Mouse (Mus musculus) MEL (cell line): Measurements from ENCODE around the gene Ap1b1. TPM values are rescaled to one million over a fixed set of nuclear protein-coding genes. Genes with fewer than 3 reads are reported as not detected.

ENCODE experiments used
- DNase-seq: peaks from one replicate; pipeline ENCODE4 v3.0.0; 2011; ENCODE audit warnings: low read depth, low spot score
- H3K27ac ChIP-seq: 2 replicates; pipeline ENCODE4 v1.5.1; 2012; ENCODE audit warnings: low read depth, mild to moderate bottlenecking, control low read depth, low read length, moderate library complexity; ENCODE audit not compliant: control insufficient read depth
- H3K27me3 ChIP-seq, 2 experiments: fragments of 150-350 bp in 1 of 2; sonication (generic) in 1 of 2; 2 replicates each; pipeline ENCODE4 v1.6.1; 2012; ENCODE audit warnings: low read length in 2 of 2, mild to moderate bottlenecking in 2 of 2, improper control_type of control experiment in 1 of 2, moderate library complexity in 1 of 2; ENCODE audit not compliant: insufficient read depth in 2 of 2, control insufficient read depth in 1 of 2
- H3K36me3 ChIP-seq, 2 experiments: 2 replicates each; pipeline ENCODE4 v1.6.1; 2012 to 2014; ENCODE audit warnings: low read length in 2 of 2, improper control_type of control experiment in 1 of 2, inconsistent platforms in 1 of 2, mild to moderate bottlenecking in 1 of 2; ENCODE audit not compliant: insufficient read depth in 2 of 2, control insufficient read depth in 1 of 2
- H3K4me1 ChIP-seq, 2 experiments: fragments of 150-350 bp in 1 of 2; sonication (generic) in 1 of 2; 2 replicates each; pipeline ENCODE4 v1.6.1; 2012; ENCODE audit warnings: low read length in 2 of 2, improper control_type of control experiment in 1 of 2, mild to moderate bottlenecking in 1 of 2; ENCODE audit not compliant: insufficient read depth in 2 of 2, control insufficient read depth in 1 of 2
- H3K4me3 ChIP-seq, 2 experiments: fragments of 150-350 bp in 1 of 2; sonication (generic) in 1 of 2; 2 replicates each; pipeline ENCODE4 v1.5.1; 2012; ENCODE audit warnings: low read depth in 2 of 2, low read length in 2 of 2, mild to moderate bottlenecking in 2 of 2, moderate library complexity in 2 of 2, control low read depth in 1 of 2, improper control_type of control experiment in 1 of 2; ENCODE audit not compliant: control insufficient read depth in 1 of 2, insufficient read depth in 1 of 2
- H3K79me2 ChIP-seq: 2 replicates; pipeline ENCODE4 v1.6.1; 2012; ENCODE audit warnings: mild to moderate bottlenecking, low read length, moderate library complexity; ENCODE audit not compliant: control insufficient read depth, poor library complexity, insufficient read depth
- H3K9ac ChIP-seq: 2 replicates; pipeline ENCODE4 v1.6.1; 2012; ENCODE audit warnings: low read depth, mild to moderate bottlenecking, control low read depth, low read length, moderate library complexity; ENCODE audit not compliant: control insufficient read depth, poor library complexity, severe bottlenecking
- H3K9me3 ChIP-seq: fragments of 150-350 bp; sonication (generic); replicated peaks from 2 replicates; pipeline ENCODE4 v1.6.1; 2012; ENCODE audit warnings: mild to moderate bottlenecking, low read length, improper control_type of control experiment, moderate library complexity; ENCODE audit not compliant: insufficient read depth
- BHLHE40 ChIP-seq: IDR thresholded peaks from 2 replicates; pipeline ENCODE4 v1.6.1; 2012; ENCODE audit warnings: low read depth, mild to moderate bottlenecking, inconsistent platforms, low read length, improper control_type of control experiment, borderline replicate concordance
- CHD1 ChIP-seq: IDR thresholded peaks from 2 replicates; pipeline ENCODE4 v1.6.1; 2012; ENCODE audit warnings: low read depth, mild to moderate bottlenecking, inconsistent platforms, low read length, improper control_type of control experiment
- CTCF ChIP-seq, 3 experiments: IDR thresholded peaks in 2 of 3; conservative IDR thresholded peaks in 1 of 3; 2 replicates each; pipeline ENCODE4 v1.5.1; 2011 to 2012; ENCODE audit warnings: low read length in 3 of 3, low read depth in 2 of 3, mild to moderate bottlenecking in 2 of 3, improper control_type of control experiment in 1 of 3, inconsistent platforms in 1 of 3, mixed read lengths in 1 of 3, moderate library complexity in 1 of 3; ENCODE audit not compliant: control insufficient read depth in 1 of 3, insufficient read depth in 1 of 3, poor library complexity in 1 of 3, severe bottlenecking in 1 of 3
- EP300 ChIP-seq, 2 experiments: IDR thresholded peaks; 2 replicates each; pipeline ENCODE4 v1.6.1; 2011; ENCODE audit warnings: improper control_type of control experiment in 2 of 2, low read length in 2 of 2, low read depth in 1 of 2, mild to moderate bottlenecking in 1 of 2
- ETS1 ChIP-seq: IDR thresholded peaks from 2 replicates; pipeline ENCODE4 v1.6.1; 2012; ENCODE audit warnings: low read depth, mild to moderate bottlenecking, inconsistent platforms, low read length, improper control_type of control experiment, moderate library complexity
- GABPA ChIP-seq: IDR thresholded peaks from 2 replicates; pipeline ENCODE4 v1.6.1; 2012; ENCODE audit warnings: low read depth, mild to moderate bottlenecking, inconsistent platforms, low read length, improper control_type of control experiment, moderate library complexity
- HCFC1 ChIP-seq: IDR thresholded peaks from 2 replicates; pipeline ENCODE4 v1.6.1; 2012; ENCODE audit warnings: low read depth, mild to moderate bottlenecking, inconsistent platforms, low read length, improper control_type of control experiment, moderate library complexity
- MAFK ChIP-seq: IDR thresholded peaks from 2 replicates; pipeline ENCODE4 v1.6.1; 2011; ENCODE audit warnings: low read depth, mild to moderate bottlenecking, low read length, improper control_type of control experiment, borderline replicate concordance
- MAX ChIP-seq: IDR thresholded peaks from 2 replicates; pipeline ENCODE4 v1.6.1; 2011; ENCODE audit warnings: low read length, improper control_type of control experiment
- MAZ ChIP-seq: IDR thresholded peaks from 2 replicates; pipeline ENCODE4 v1.6.1; 2012; ENCODE audit warnings: low read depth, mild to moderate bottlenecking, inconsistent platforms, low read length, improper control_type of control experiment
- MXI1 ChIP-seq: IDR thresholded peaks from 2 replicates; pipeline ENCODE4 v1.6.1; 2011; ENCODE audit warnings: mild to moderate bottlenecking, low read depth, low read length, improper control_type of control experiment
- NELFE ChIP-seq: IDR thresholded peaks from 2 replicates; pipeline ENCODE4 v1.6.1; 2011; ENCODE audit warnings: low read depth, low read length, improper control_type of control experiment
- POLR2A ChIP-seq, 2 experiments: IDR thresholded peaks; 2 replicates each; pipeline ENCODE4 v1.6.1; 2011 to 2012; ENCODE audit warnings: low read length in 2 of 2, mild to moderate bottlenecking in 2 of 2, control low read depth in 1 of 2, improper control_type of control experiment in 1 of 2, low read depth in 1 of 2, moderate library complexity in 1 of 2; ENCODE audit not compliant: control insufficient read depth in 1 of 2, insufficient read depth in 1 of 2, poor library complexity in 1 of 2
- POLR2AphosphoS2 ChIP-seq: IDR thresholded peaks from 2 replicates; pipeline ENCODE4 v1.6.1; 2011; ENCODE audit warnings: low read length, improper control_type of control experiment
- POLR2AphosphoS5 ChIP-seq: IDR thresholded peaks from 2 replicates; pipeline ENCODE4 v1.6.1; 2012; ENCODE audit warnings: low read depth, borderline replicate concordance, mild to moderate bottlenecking, inconsistent platforms, low read length, moderate library complexity, mixed read lengths
- RAD21 ChIP-seq: IDR thresholded peaks from 2 replicates; pipeline ENCODE4 v1.6.1; 2011; ENCODE audit warnings: mild to moderate bottlenecking, low read depth, low read length, improper control_type of control experiment
- RCOR1 ChIP-seq: IDR thresholded peaks from 2 replicates; pipeline ENCODE4 v1.6.1; 2012; ENCODE audit warnings: low read depth, mild to moderate bottlenecking, inconsistent platforms, low read length, improper control_type of control experiment
- SIN3A ChIP-seq: IDR thresholded peaks from 2 replicates; pipeline ENCODE4 v1.6.1; 2012; ENCODE audit warnings: low read length, improper control_type of control experiment, inconsistent platforms
- SMC3 ChIP-seq: IDR thresholded peaks from 2 replicates; pipeline ENCODE4 v1.6.1; 2011; ENCODE audit warnings: low read depth, low read length, improper control_type of control experiment
- TAL1 ChIP-seq: IDR thresholded peaks from 2 replicates; pipeline ENCODE4 v1.6.1; 2012; ENCODE audit warnings: mild to moderate bottlenecking, inconsistent platforms, low read length, moderate library complexity, mixed read lengths
- TBP ChIP-seq: IDR thresholded peaks from 2 replicates; pipeline ENCODE4 v1.8.0; 2011; ENCODE audit warnings: low read depth, low read length, improper control_type of control experiment
- TCF12 ChIP-seq: IDR thresholded peaks from 2 replicates; pipeline ENCODE4 v1.6.1; 2014; ENCODE audit warnings: low read depth, mild to moderate bottlenecking, inconsistent platforms, low read length, improper control_type of control experiment, moderate library complexity
- UBTF ChIP-seq: IDR thresholded peaks from 2 replicates; pipeline ENCODE4 v1.6.1; 2012; ENCODE audit warnings: low read depth, mild to moderate bottlenecking, inconsistent platforms, low read length, improper control_type of control experiment, moderate library complexity, borderline replicate concordance; ENCODE audit not compliant: insufficient read depth
- USF1 ChIP-seq: IDR thresholded peaks from 2 replicates; pipeline ENCODE4 v1.6.1; 2014; ENCODE audit warnings: low read depth, mild to moderate bottlenecking, inconsistent platforms, low read length, improper control_type of control experiment, moderate library complexity
- USF2 ChIP-seq, 2 experiments: IDR thresholded peaks; 2 replicates each; pipeline ENCODE4 v1.6.1; 2011 to 2012; ENCODE audit warnings: improper control_type of control experiment in 2 of 2, low read length in 2 of 2, borderline replicate concordance in 1 of 2, inconsistent platforms in 1 of 2, low read depth in 1 of 2, mild to moderate bottlenecking in 1 of 2; ENCODE audit not compliant: insufficient read depth in 1 of 2
- ZC3H11A ChIP-seq: IDR thresholded peaks from 2 replicates; pipeline ENCODE4 v1.6.1; 2012; ENCODE audit warnings: low read depth, mild to moderate bottlenecking, inconsistent platforms, low read length, improper control_type of control experiment
- ZMIZ1 ChIP-seq: IDR thresholded peaks from 2 replicates; pipeline ENCODE4 v1.6.1; 2012; ENCODE audit warnings: low read depth, mild to moderate bottlenecking, inconsistent platforms, low read length, improper control_type of control experiment, moderate library complexity
- ZNF384 ChIP-seq: IDR thresholded peaks from 2 replicates; pipeline ENCODE4 v1.6.1; 2012; ENCODE audit warnings: low read depth, mild to moderate bottlenecking, inconsistent platforms, low read length, improper control_type of control experiment
- polyA plus RNA-seq, 2 experiments: library from polyadenylated mRNA; stranded (reverse) in 1 of 2; unstranded in 1 of 2; fragments of >175 nt in 1 of 2; fragments of >200 nt in 1 of 2; gene quantifications; 2 replicates each; pipeline versions ENCODE4 v1.2.1 to v1.2.4; 2012; ENCODE audit warnings: low replicate concordance in 2 of 2, low read depth in 1 of 2; ENCODE audit not compliant: insufficient read length in 2 of 2, insufficient read depth in 1 of 2, missing spikeins in 1 of 2
- total RNA-seq: library from RNA; depleted of rRNA; stranded (reverse); fragments of 300-350 nt; gene quantifications from 2 replicates; pipeline ENCODE4 v1.2.3, GENCODE M21; 2012

The Ap1b1 gene
- total and polyA plus RNA-seq, 3 experiments = 60.1 to 79.3 TPM; not detected in 1

DNA sequence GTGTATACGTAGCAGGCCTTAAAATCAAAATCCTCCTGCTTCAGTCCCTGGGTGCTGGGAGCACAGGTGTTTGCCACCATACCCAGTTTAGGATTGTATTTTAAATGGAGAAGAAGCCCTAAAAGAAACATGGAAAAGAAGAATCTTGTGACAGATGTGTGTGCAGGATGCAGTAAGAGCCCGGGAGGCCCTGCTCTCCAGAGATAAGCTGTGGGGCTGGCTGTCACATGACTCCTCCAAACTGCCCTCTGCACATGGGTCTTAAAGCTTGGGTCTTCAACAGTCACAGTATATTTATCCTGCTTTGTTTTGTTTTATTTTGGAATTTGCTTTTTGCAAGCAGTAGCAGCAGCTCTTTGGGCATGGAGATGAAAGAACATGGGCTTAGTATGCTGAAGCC, 19.1 kb upstream of the Ap1b1 start (continued):
- TF ChIP-seq USF1 = peak; percentile 96

DNA sequence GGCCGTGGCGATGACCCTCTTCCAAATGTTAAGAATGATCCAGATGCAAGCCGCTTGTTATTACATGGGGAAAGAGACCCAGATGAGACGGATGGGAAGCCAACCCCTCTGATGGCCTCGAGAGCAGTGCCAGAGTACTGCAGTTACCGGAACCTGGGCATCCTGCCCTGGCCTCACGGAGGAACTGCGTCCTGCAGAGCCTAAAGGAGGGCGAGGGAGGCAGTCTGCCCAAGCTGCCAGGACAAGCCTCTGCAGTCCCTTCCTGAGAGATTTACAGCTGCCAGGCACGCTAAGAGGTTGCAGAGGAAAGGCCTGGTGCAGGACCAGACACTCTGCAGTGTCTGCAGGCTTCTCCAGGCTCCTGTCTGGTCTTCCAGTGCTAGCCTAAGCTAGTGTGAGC, 18.2 kb upstream of the Ap1b1 start:
- Histone ChIP-seq H3K27ac (no peak overlapping the region), H3K79me2 (no peaks in the 10 kb centered on the region), H3K36me3 (peaks cover 0 to 22% of the 10 kb centered on the region in 2 experiments; a peak in 2 of 4 replicates), H3K9ac (no peak overlapping the region), H3K27me3 (no peaks in the 10 kb centered on the region), H3K4me1 (peaks cover 18 to 29% of the 10 kb centered on the region in 2 experiments), H3K4me3 (no peak overlapping the region), H3K9me3 (no peaks in the 10 kb centered on the region)
- TF ChIP-seq ETS1 (no peak), RAD21 (no peak), POLR2AphosphoS5 (no peak), CTCF (IDR thresholded peaks at IDR 0.05 in 2 of 3, conservative IDR thresholded peaks at IDR 0.05 in 1 of 3; ENCODE audit: control insufficient read depth in 1 of 3, insufficient read depth in 1 of 3, low read depth in 2 of 3, low read length in 3 of 3, poor library complexity in 1 of 3, severe bottlenecking in 1 of 3) (no peak), MAZ (no peak), MAFK (no peak), HCFC1 (no peak), UBTF (no peak), ZMIZ1 (no peak), BHLHE40 (no peak), CHD1 (no peak), TBP (no peak), NELFE (no peak), USF2 (IDR thresholded peaks at IDR 0.05; ENCODE audit: borderline replicate concordance in 1 of 2, insufficient read depth in 1 of 2, low read depth in 1 of 2, low read length in 2 of 2) (no peak)
- DNase-seq = no peak

DNA sequence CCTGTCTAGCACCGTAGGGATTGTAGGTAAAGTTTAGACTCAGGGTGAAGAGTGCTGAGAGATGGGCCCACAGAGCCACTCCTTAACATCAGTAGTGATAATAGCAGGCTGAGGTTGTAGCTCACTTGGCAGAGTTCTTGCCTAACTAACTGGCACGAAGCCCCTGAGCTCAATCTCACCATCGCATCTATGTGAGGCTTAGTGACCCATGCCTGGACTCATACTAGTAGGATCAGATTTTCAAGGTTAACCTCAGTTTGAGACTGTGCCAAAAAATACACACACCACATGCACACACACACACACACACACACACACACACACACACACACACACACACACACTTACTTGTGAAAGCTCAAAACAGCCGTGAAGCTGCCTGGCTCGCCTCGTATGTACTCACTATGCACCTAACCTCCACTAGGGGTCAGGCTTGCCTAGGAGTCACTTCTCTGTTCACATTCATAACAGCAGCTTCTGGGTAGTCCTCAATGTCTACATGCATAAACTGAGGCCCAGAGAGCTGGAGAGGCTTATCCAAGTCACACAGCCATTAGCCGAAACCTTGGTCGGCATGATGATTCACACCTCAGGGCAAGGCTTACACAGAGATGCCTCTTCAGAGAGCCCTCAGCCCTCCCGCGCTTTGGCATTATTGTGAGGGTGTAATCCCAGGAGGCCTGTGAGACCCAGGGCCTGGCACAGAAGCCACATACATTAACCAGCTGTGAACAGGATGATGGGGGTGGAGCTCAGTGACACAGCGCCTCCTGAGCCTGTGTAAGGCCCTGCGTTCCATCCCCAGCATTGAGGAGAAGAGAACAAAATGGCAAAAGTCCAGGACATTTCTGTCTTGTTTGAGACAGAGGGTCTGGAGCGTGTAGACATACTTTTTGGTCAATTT, 13.4 kb upstream of the Ap1b1 start:
- Histone ChIP-seq H3K9me3 (no peaks in the 10 kb centered on the region), H3K4me3 (peak overlapping the region; percentile 36 to 39), H3K36me3 (peaks cover 0 to 14% of the 10 kb centered on the region in 2 experiments; a peak in 2 of 4 replicates), H3K79me2 (no peaks in the 10 kb centered on the region), H3K9ac (peak overlapping the region; percentile 68), H3K27ac (peak overlapping the region; percentile 96), H3K27me3 (no peaks in the 10 kb centered on the region), H3K4me1 (peaks cover 8 to 27% of the 10 kb centered on the region in 2 experiments)
- peak; percentile 98 for DNase-seq
- TF ChIP-seq MAX (peak; percentile 9; the same call in 1 of the 2 replicates), ETS1 (peak; percentile 62), CHD1 (0 out of 2 replicates have a peak, but pooled peaks have one; percentile 37), USF1 (no peak), POLR2A (IDR thresholded peaks at IDR 0.05; ENCODE audit: control insufficient read depth in 1 of 2, insufficient read depth in 1 of 2, low read depth in 1 of 2, low read length in 2 of 2, poor library complexity in 1 of 2) (peak in 1 of 2 experiments; percentile 45; a peak in 1 of 4 replicates), EP300 (IDR thresholded peaks at IDR 0.05; ENCODE audit: low read depth in 1 of 2, low read length in 2 of 2) (peak; percentile 44 to 51), TAL1 (peak; percentile 49), SMC3 (peak; percentile 71), GABPA (no peak), POLR2AphosphoS2 (no peak), RAD21 (peak; percentile 82), ZNF384 (0 out of 2 replicates have a peak, but pooled peaks have one; percentile 23), ZC3H11A (peak; percentile 50), TCF12 (0 out of 2 replicates have a peak, but pooled peaks have one; percentile 25), MXI1 (peak; percentile 77), SIN3A (peak; percentile 54; the same call in 1 of the 2 replicates), RCOR1 (peak; percentile 61), NELFE (peak; percentile 34; the same call in 1 of the 2 replicates)
